9 mouse cellular contexts compared by ENCODE assay signal in genomic region chr7:24406528-24407344, GRCm38 (mm10). TPM values are rescaled to one million over a fixed set of nuclear protein-coding genes. Genes with fewer than 3 reads are reported as not detected.
DNase-seq lines count a peak whose midpoint lies in the region; ATAC-seq and TF ChIP-seq lines count a peak whose summit lies in the region.
"Had no signal": no experiment of that assay in that cellular context is flagged by ENCODE, and none has a peak within 500 bp of the region (broad histone marks: within the 10 kb centered on the region; RNA-seq: fewer than 3 reads in every experiment).

No protein-coding gene starts in this region.

- no peak overlapping the region for H3K27ac ChIP-seq in forebrain, embryonic 10.5 days
- no peak overlapping the region for H3K27ac ChIP-seq in hindbrain, embryonic 11.5 days (ENCODE audit: low read depth, low read length)
- H3K27ac ChIP-seq in lung, postnatal 0 days (ENCODE audit: low read length) = no peak overlapping the region
- H3K27ac ChIP-seq: limb, embryonic 15.5 days had no signal

- H3K4me2 ChIP-seq in hindbrain, embryonic 11.5 days (replicated peaks; ENCODE audit: low read depth, low read length) = no peak overlapping the region
- H3K4me2 ChIP-seq in lung, postnatal 0 days (replicated peaks; ENCODE audit: low read depth, low read length) = no peak overlapping the region
- H3K4me2 ChIP-seq: limb, embryonic 15.5 days had no signal

- H3K4me3 ChIP-seq in forebrain, embryonic 10.5 days = no peak overlapping the region
- no peak overlapping the region for H3K4me3 ChIP-seq in hindbrain, embryonic 11.5 days (ENCODE audit: low read depth, low read length)
- H3K4me3 ChIP-seq in lung, postnatal 0 days (ENCODE audit: low read depth, low read length) = no peak overlapping the region
- H3K4me3 ChIP-seq: limb, embryonic 15.5 days had no signal

- no peaks in the 10 kb centered on the region for H3K4me1 ChIP-seq in forebrain, embryonic 10.5 days
- H3K4me1 ChIP-seq in hindbrain, embryonic 11.5 days (replicated peaks; ENCODE audit: control insufficient read depth, insufficient read depth, low read length) = no peaks in the 10 kb centered on the region
- H3K4me1 ChIP-seq in lung, postnatal 0 days (ENCODE audit: insufficient read depth, low read depth, low read length) = no peaks in the 10 kb centered on the region

- TF ChIP-seq EP300 in lung, postnatal 0 days (IDR thresholded peaks at IDR 0.05) = no peak

- H3K36me3 ChIP-seq in forebrain, embryonic 10.5 days (replicated peaks) = peaks cover 77% of the 10 kb centered on the region
- H3K36me3 ChIP-seq in hindbrain, embryonic 11.5 days (ENCODE audit: control insufficient read depth, insufficient read depth, low read length) = peaks cover 5% of the 10 kb centered on the region; the same call in 1 of the 2 replicates
- no peaks in the 10 kb centered on the region for H3K36me3 ChIP-seq in lung, postnatal 0 days (ENCODE audit: insufficient read depth, low read length)

- no peak overlapping the region for H3K9ac ChIP-seq in hindbrain, embryonic 11.5 days (ENCODE audit: low read depth, low read length)
- H3K9ac ChIP-seq in lung, postnatal 0 days (replicated peaks; ENCODE audit: low read depth) = no peak overlapping the region
- H3K9ac ChIP-seq: limb, embryonic 15.5 days had no signal

- ATAC-seq in hindbrain, embryonic 11.5 days (ENCODE audit: low FRiP score) = peak; percentile 68
- peak; percentile 52 for ATAC-seq in lung, postnatal 0 days

- no peaks in the 10 kb centered on the region for H3K27me3 ChIP-seq in forebrain, embryonic 10.5 days (ENCODE audit: poor library complexity, severe bottlenecking)
- H3K27me3 ChIP-seq in hindbrain, embryonic 11.5 days (ENCODE audit: control insufficient read depth, insufficient read depth, low read length) = no peaks in the 10 kb centered on the region
- no peaks in the 10 kb centered on the region for H3K27me3 ChIP-seq in lung, postnatal 0 days (replicated peaks; ENCODE audit: insufficient read depth, low read length)
- H3K27me3 ChIP-seq: limb, embryonic 15.5 days had no signal

- peaks cover 8% of the 10 kb centered on the region for H3K9me3 ChIP-seq in forebrain, embryonic 10.5 days
- H3K9me3 ChIP-seq in hindbrain, embryonic 11.5 days (ENCODE audit: control insufficient read depth, low read length) = no peaks in the 10 kb centered on the region
- no peaks in the 10 kb centered on the region for H3K9me3 ChIP-seq in lung, postnatal 0 days (ENCODE audit: low read length)
- H3K9me3 ChIP-seq: limb, embryonic 15.5 days had no signal

- peak; percentile 81 for DNase-seq in MN1 (ENCODE audit: low spot score)
- DNase-seq in c-Kit-negative CD71-positive TER-119-positive erythroid progenitor cells, embryonic 14.5 days (ENCODE audit: low read depth, low spot score) = peak; percentile 72
- DNase-seq in forebrain, embryonic 10.5 days (ENCODE audit: extremely low spot score, low spot score) = peak; percentile 50
- DNase-seq in hindbrain, embryonic 11.5 days (ENCODE audit: low spot score) = peak; percentile 82
- peak; percentile 59 for DNase-seq in layer of hippocampus, adult 9-10 months (ENCODE audit: low spot score)
- peak; percentile 91 for DNase-seq in lung, postnatal 0 days (ENCODE audit: low spot score)
- peak; percentile 76 for DNase-seq in retina, postnatal 7 days (ENCODE audit: low read depth, low spot score)
- peak; percentile 72 for DNase-seq in urinary bladder, postnatal 25 days (ENCODE audit: low spot score)

- TF ChIP-seq CTCF in lung, postnatal 0 days (IDR thresholded peaks at IDR 0.05) = peak; percentile 81

- WGBS in forebrain, embryonic 10.5 days = 56% methylated on average over 5 of the region's 5 CpGs
- 49% methylated on average over 5 of the region's 5 CpGs for WGBS in hindbrain, embryonic 11.5 days
- 40% methylated on average over 5 of the region's 5 CpGs for WGBS in lung, postnatal 0 days

RNA-seq across cellular contexts. Expression of gene Smg9, which starts 7.3 kb away (rescaled TPM):
- 26.5 and 28.5 TPM in 2 replicates for polyA plus RNA-seq in forebrain, embryonic 10.5 days (2016; fragmentation: Nextera tagmentation; extraction: Ambion mirVana)
- 18.4 and 21.3 TPM in 2 replicates for polyA plus RNA-seq in hindbrain, embryonic 11.5 days (2014; fragmentation: Nextera tagmentation; extraction: Ambion mirVana)
- polyA plus RNA-seq in lung, postnatal 0 days (2015; fragmentation: Nextera tagmentation; extraction: Ambion mirVana) = 15.2 and 16.4 TPM in 2 replicates

RNA-seq across cellular contexts. Expression of gene Kcnn4, which starts 36.7 kb away (rescaled TPM):
- polyA plus RNA-seq in forebrain, embryonic 10.5 days (2016; fragmentation: Nextera tagmentation; extraction: Ambion mirVana) = 3.8 and 5.1 TPM in 2 replicates
- 2.4 and 3.5 TPM in 2 replicates for polyA plus RNA-seq in hindbrain, embryonic 11.5 days (2014; fragmentation: Nextera tagmentation; extraction: Ambion mirVana)
- 2.0 and 2.6 TPM in 2 replicates for polyA plus RNA-seq in lung, postnatal 0 days (2015; fragmentation: Nextera tagmentation; extraction: Ambion mirVana)

RNA-seq across cellular contexts. Expression of gene Irgc1, which starts 45.4 kb away (rescaled TPM):
- polyA plus RNA-seq in forebrain, embryonic 10.5 days (2016; fragmentation: Nextera tagmentation; extraction: Ambion mirVana) = not detected in 2 replicates
- polyA plus RNA-seq in hindbrain, embryonic 11.5 days (2014; fragmentation: Nextera tagmentation; extraction: Ambion mirVana) = not detected in 2 replicates
- polyA plus RNA-seq in lung, postnatal 0 days (2015; fragmentation: Nextera tagmentation; extraction: Ambion mirVana) = 0.24 and 0.29 TPM in 2 replicates

RNA-seq across cellular contexts. Expression of gene Plaur, which starts 55.5 kb away (rescaled TPM):
- 1.1 and 1.3 TPM in 2 replicates for polyA plus RNA-seq in forebrain, embryonic 10.5 days (2016; fragmentation: Nextera tagmentation; extraction: Ambion mirVana)
- polyA plus RNA-seq in hindbrain, embryonic 11.5 days (2014; fragmentation: Nextera tagmentation; extraction: Ambion mirVana) = 1.7 and 2.1 TPM in 2 replicates
- 65.8 and 72.0 TPM in 2 replicates for polyA plus RNA-seq in lung, postnatal 0 days (2015; fragmentation: Nextera tagmentation; extraction: Ambion mirVana)

RNA-seq across cellular contexts. Expression of gene Lypd5, which starts 57.7 kb away (rescaled TPM):
- not detected in 2 replicates for polyA plus RNA-seq in forebrain, embryonic 10.5 days (2016; fragmentation: Nextera tagmentation; extraction: Ambion mirVana)
- polyA plus RNA-seq in hindbrain, embryonic 11.5 days (2014; fragmentation: Nextera tagmentation; extraction: Ambion mirVana) = not detected in 2 replicates
- not detected in 2 replicates for polyA plus RNA-seq in lung, postnatal 0 days (2015; fragmentation: Nextera tagmentation; extraction: Ambion mirVana)
